Mouse (Mus musculus): ENCODE measurements around the gene Car8. TPM values are rescaled to one million over a fixed set of nuclear protein-coding genes. Genes with fewer than 3 reads are reported as not detected.
A peak's percentile ranks its signal among the peaks of the same experiment; 100 is the strongest.

Car8 gene
- polyA plus RNA-seq, 1 experiment: 2.1 TPM

- Histone ChIP-seq H3K4me3 (ENCODE audit: insufficient read depth, low read depth, low read length) (no peak overlapping the region), H3K4me1 (ENCODE audit: control insufficient read depth, insufficient read depth, low read length) (no peaks in the 10 kb centered on the region), H3K36me3 (ENCODE audit: control insufficient read depth, insufficient read depth, low read length) (no peaks in the 10 kb centered on the region), H3K27ac (ENCODE audit: insufficient read depth, low read depth, low read length) (no peak overlapping the region), H3K27me3 (replicated peaks; ENCODE audit: control insufficient read depth, insufficient read depth, low read length) (no peaks in the 10 kb centered on the region)
- TF ChIP-seq CTCF (conservative IDR thresholded peaks at IDR 0.05; ENCODE audit: insufficient read depth, insufficient read length, low read depth, low read length): no peak
- no peak for TF ChIP-seq POLR2A (IDR thresholded peaks at IDR 0.05; ENCODE audit: low read depth, low read length)
- no peak for DNase-seq
- WGBS: 50% methylated on average over 6 of the region's 6 CpGs
Observed at GRCm38 (mm10) chr4:8216551-8216950, 22.3 kb downstream of the Car8 start.

GRCm38 (mm10) chr4:8213661-8214060 lies 25.2 kb downstream of the Car8 start:
- no peak overlapping the region for H3K4me3 ChIP-seq (ENCODE audit: insufficient read depth, low read depth, low read length)
- no peak for TF ChIP-seq CTCF (conservative IDR thresholded peaks at IDR 0.05; ENCODE audit: insufficient read depth, insufficient read length, low read depth, low read length)
- TF ChIP-seq POLR2A (IDR thresholded peaks at IDR 0.05; ENCODE audit: low read depth, low read length): no peak
- no peak overlapping the region for H3K27ac ChIP-seq (ENCODE audit: insufficient read depth, low read depth, low read length)
- no peak for DNase-seq
- WGBS: 76% methylated on average over 2 of the region's 2 CpGs
- H3K27me3 ChIP-seq (replicated peaks; ENCODE audit: control insufficient read depth, insufficient read depth, low read length): no peaks in the 10 kb centered on the region
- H3K36me3 ChIP-seq (ENCODE audit: control insufficient read depth, insufficient read depth, low read length): no peaks in the 10 kb centered on the region
- no peaks in the 10 kb centered on the region for H3K4me1 ChIP-seq (ENCODE audit: control insufficient read depth, insufficient read depth, low read length)

GRCm38 (mm10) chr4:8212873-8213569 lies 25.8 kb downstream of the Car8 start:
- 54% methylated on average over 8 of the region's 8 CpGs for WGBS
- no peaks in the 10 kb centered on the region for H3K36me3 ChIP-seq (ENCODE audit: control insufficient read depth, insufficient read depth, low read length)
- no peaks in the 10 kb centered on the region for H3K4me1 ChIP-seq (ENCODE audit: control insufficient read depth, insufficient read depth, low read length)
- no peak overlapping the region for H3K4me3 ChIP-seq (ENCODE audit: insufficient read depth, low read depth, low read length)
- no peak for DNase-seq
- no peak overlapping the region for H3K27ac ChIP-seq (ENCODE audit: insufficient read depth, low read depth, low read length)
- TF ChIP-seq CTCF (conservative IDR thresholded peaks at IDR 0.05; ENCODE audit: insufficient read depth, insufficient read length, low read depth, low read length): no peak
- TF ChIP-seq POLR2A (IDR thresholded peaks at IDR 0.05; ENCODE audit: low read depth, low read length): no peak
- H3K27me3 ChIP-seq (replicated peaks; ENCODE audit: control insufficient read depth, insufficient read depth, low read length): no peaks in the 10 kb centered on the region

- WGBS: 95% methylated on average over 2 of the region's 2 CpGs
- no peak for TF ChIP-seq POLR2A (IDR thresholded peaks at IDR 0.05; ENCODE audit: low read depth, low read length)
- TF ChIP-seq CTCF (conservative IDR thresholded peaks at IDR 0.05; ENCODE audit: insufficient read depth, insufficient read length, low read depth, low read length): no peak
- DNase-seq: no peak
Observed at GRCm38 (mm10) chr4:8210452-8210851, 28.4 kb downstream of the Car8 start.

GRCm38 (mm10) chr4:8207924-8208323 lies 30.9 kb downstream of the Car8 start:
- TF ChIP-seq CTCF (conservative IDR thresholded peaks at IDR 0.05; ENCODE audit: insufficient read depth, insufficient read length, low read depth, low read length) (no peak), POLR2A (IDR thresholded peaks at IDR 0.05; ENCODE audit: low read depth, low read length) (no peak)
- DNase-seq: no peak
- WGBS: 93% methylated on average over 1 of the region's 1 CpGs

More at GRCm38 (mm10) chr4:8210452-8210851, 28.4 kb downstream of the Car8 start:
- no peak overlapping the region for H3K27ac ChIP-seq (ENCODE audit: insufficient read depth, low read depth, low read length)
- no peaks in the 10 kb centered on the region for H3K36me3 ChIP-seq (ENCODE audit: control insufficient read depth, insufficient read depth, low read length)
- no peaks in the 10 kb centered on the region for H3K4me1 ChIP-seq (ENCODE audit: control insufficient read depth, insufficient read depth, low read length)
- H3K27me3 ChIP-seq (replicated peaks; ENCODE audit: control insufficient read depth, insufficient read depth, low read length): no peaks in the 10 kb centered on the region
- no peak overlapping the region for H3K4me3 ChIP-seq (ENCODE audit: insufficient read depth, low read depth, low read length)

GRCm38 (mm10) chr4:8206918-8207573 lies 31.8 kb downstream of the Car8 start:
- no peak overlapping the region for H3K4me3 ChIP-seq (ENCODE audit: insufficient read depth, low read depth, low read length)
- no peaks in the 10 kb centered on the region for H3K4me1 ChIP-seq (ENCODE audit: control insufficient read depth, insufficient read depth, low read length)
- WGBS: 72% methylated on average over 6 of the region's 6 CpGs
- H3K27ac ChIP-seq (ENCODE audit: insufficient read depth, low read depth, low read length): no peak overlapping the region
- DNase-seq: peak; percentile 75
- TF ChIP-seq POLR2A (IDR thresholded peaks at IDR 0.05; ENCODE audit: low read depth, low read length) (no peak), CTCF (conservative IDR thresholded peaks at IDR 0.05; ENCODE audit: insufficient read depth, insufficient read length, low read depth, low read length) (no peak)
- no peaks in the 10 kb centered on the region for H3K36me3 ChIP-seq (ENCODE audit: control insufficient read depth, insufficient read depth, low read length)
- H3K27me3 ChIP-seq (replicated peaks; ENCODE audit: control insufficient read depth, insufficient read depth, low read length): no peaks in the 10 kb centered on the region

More at GRCm38 (mm10) chr4:8207924-8208323, 30.9 kb downstream of the Car8 start:
- H3K4me1 ChIP-seq (ENCODE audit: control insufficient read depth, insufficient read depth, low read length): no peaks in the 10 kb centered on the region
- no peak overlapping the region for H3K27ac ChIP-seq (ENCODE audit: insufficient read depth, low read depth, low read length)
- no peak overlapping the region for H3K4me3 ChIP-seq (ENCODE audit: insufficient read depth, low read depth, low read length)
- no peaks in the 10 kb centered on the region for H3K36me3 ChIP-seq (ENCODE audit: control insufficient read depth, insufficient read depth, low read length)
- H3K27me3 ChIP-seq (replicated peaks; ENCODE audit: control insufficient read depth, insufficient read depth, low read length): no peaks in the 10 kb centered on the region

- H3K4me1 ChIP-seq (ENCODE audit: control insufficient read depth, insufficient read depth, low read length): no peaks in the 10 kb centered on the region; the same call in 1 of the 2 replicates
- DNase-seq: peak; percentile 44
- TF ChIP-seq CTCF (conservative IDR thresholded peaks at IDR 0.05; ENCODE audit: insufficient read depth, insufficient read length, low read depth, low read length): no peak
- no peak for TF ChIP-seq POLR2A (IDR thresholded peaks at IDR 0.05; ENCODE audit: low read depth, low read length)
- no peaks in the 10 kb centered on the region for H3K36me3 ChIP-seq (ENCODE audit: control insufficient read depth, insufficient read depth, low read length)
- no peak overlapping the region for H3K27ac ChIP-seq (ENCODE audit: insufficient read depth, low read depth, low read length)
- no peaks in the 10 kb centered on the region for H3K27me3 ChIP-seq (replicated peaks; ENCODE audit: control insufficient read depth, insufficient read depth, low read length)
- no peak overlapping the region for H3K4me3 ChIP-seq (ENCODE audit: insufficient read depth, low read depth, low read length)
- 57% methylated on average over 4 of the region's 4 CpGs for WGBS
Observed at GRCm38 (mm10) chr4:8205089-8205649, 33.7 kb downstream of the Car8 start.
